Mouse (Mus musculus): ENCODE data around the gene Erp44.

- TF ChIP-seq PAX5 (IDR thresholded peaks at IDR 0.05; ENCODE audit: low read length): no peak
- TF ChIP-seq USF1 (IDR thresholded peaks at IDR 0.05; ENCODE audit: low read depth, low read length): no peak
- TF ChIP-seq CTCF (conservative IDR thresholded peaks at IDR 0.05 in 1 of 2, IDR thresholded peaks at IDR 0.05 in 1 of 2; ENCODE audit: low read depth in 2 of 2, low read length in 2 of 2): no peak
- TF ChIP-seq MYC (IDR thresholded peaks at IDR 0.05; ENCODE audit: low read depth, low read length): peak; percentile 66; the same call in 1 of the 2 replicates
- TF ChIP-seq CHD1 (IDR thresholded peaks at IDR 0.05; ENCODE audit: low read depth, low read length): no peak
- TF ChIP-seq RCOR1 (conservative IDR thresholded peaks at IDR 0.05; ENCODE audit: low read depth, low read length): no peak
- no peak for TF ChIP-seq MAZ (IDR thresholded peaks at IDR 0.05; ENCODE audit: low read depth, low read length)
- TF ChIP-seq POLR2A (IDR thresholded peaks at IDR 0.05; ENCODE audit: low read depth, low read length): no peak
- peak; percentile 42; the same call in 1 of the 2 replicates for TF ChIP-seq SIN3A (IDR thresholded peaks at IDR 0.05; ENCODE audit: low read length)
- peak; percentile 63 for TF ChIP-seq BHLHE40 (IDR thresholded peaks at IDR 0.05; ENCODE audit: low read depth, low read length)
These were observed 21.3 kb downstream of the Erp44 start for GRCm38 (mm10) chr4:48258045-48258444.

Data from CH12.LX (cell line).